19 mouse cellular contexts compared by ENCODE assay signal in the genomic region with DNA sequence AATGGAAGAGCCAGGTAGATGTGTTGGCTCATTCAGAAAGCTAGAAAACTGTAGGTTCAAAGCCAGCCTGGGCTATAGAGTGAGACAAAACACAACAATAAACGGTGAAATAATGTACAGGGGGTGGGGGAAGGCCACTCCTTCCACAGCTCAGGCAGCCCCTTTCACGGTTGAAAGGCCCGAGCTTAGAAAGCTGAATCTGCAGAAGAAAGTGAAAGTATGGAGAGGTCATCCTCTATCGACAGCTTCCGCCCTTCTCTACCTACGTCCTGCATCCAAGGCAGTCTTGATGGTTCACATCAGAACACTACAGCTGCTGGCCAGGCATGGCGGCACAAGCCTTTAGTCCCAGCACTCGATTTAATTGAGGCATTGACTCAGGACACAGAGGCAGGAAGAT.
"Had no signal": no experiment of that assay in that cellular context is flagged by ENCODE, and none has a peak within 500 bp of the region (broad histone marks: within the 10 kb centered on the region; RNA-seq: fewer than 3 reads in every experiment).

No protein-coding gene starts in this region.

- H3K9ac ChIP-seq: limb, embryonic 12.5 days; limb, embryonic 15.5 days; liver, embryonic 15.5 days; midbrain, embryonic 13.5 days; stomach, embryonic 15.5 days had no signal

- H3K4me2 ChIP-seq: limb, embryonic 12.5 days; limb, embryonic 15.5 days had no signal

- DNase-seq: kidney, adult 2 months; kidney, postnatal 4 days; left cerebral cortex, postnatal 4 days; lung, adult 2 months; lung, postnatal 14 days; lung, postnatal 4 days; retina, postnatal 1 day; right cerebral cortex, postnatal 25 days; thymus, postnatal 25 days had no signal

- H3K27me3 ChIP-seq: limb, embryonic 12.5 days; limb, embryonic 15.5 days; liver, embryonic 15.5 days; midbrain, embryonic 13.5 days; stomach, embryonic 15.5 days had no signal

- H3K36me3 ChIP-seq: liver, embryonic 15.5 days; midbrain, embryonic 13.5 days; neural tube, embryonic 13.5 days; stomach, embryonic 15.5 days had no signal

- H3K27ac ChIP-seq: kidney, postnatal 0 days; limb, embryonic 12.5 days; limb, embryonic 15.5 days; liver, embryonic 15.5 days; midbrain, embryonic 10.5 days; midbrain, embryonic 13.5 days; neural tube, embryonic 13.5 days; stomach, embryonic 15.5 days had no signal

- ATAC-seq: intestine, postnatal 0 days; midbrain, embryonic 13.5 days; midbrain, embryonic 16.5 days had no signal

- H3K9me3 ChIP-seq: limb, embryonic 12.5 days; limb, embryonic 15.5 days; liver, embryonic 15.5 days; midbrain, embryonic 10.5 days; midbrain, embryonic 13.5 days; neural tube, embryonic 13.5 days; stomach, embryonic 15.5 days had no signal

- H3K4me3 ChIP-seq: limb, embryonic 12.5 days; liver, embryonic 15.5 days; midbrain, embryonic 13.5 days had no signal
